Mouse (Mus musculus) liver, adult 2 months (tissue): ENCODE data around the gene Slc32a1.

ENCODE experiments used
- CTCF ChIP-seq: fragments of 200-500 bp; IDR thresholded peaks from 2 replicates; pipeline ENCODE4 v1.5.1; 2011; ENCODE audit warnings: low read depth, low read length, control low read depth
- POLR2A ChIP-seq: fragments of 200-500 bp; IDR thresholded peaks from 2 replicates; pipeline ENCODE4 v1.6.1; 2011; ENCODE audit warnings: low read length, control low read depth; ENCODE audit not compliant: insufficient read depth; ENCODE audit errors: extremely low read depth

DNA sequence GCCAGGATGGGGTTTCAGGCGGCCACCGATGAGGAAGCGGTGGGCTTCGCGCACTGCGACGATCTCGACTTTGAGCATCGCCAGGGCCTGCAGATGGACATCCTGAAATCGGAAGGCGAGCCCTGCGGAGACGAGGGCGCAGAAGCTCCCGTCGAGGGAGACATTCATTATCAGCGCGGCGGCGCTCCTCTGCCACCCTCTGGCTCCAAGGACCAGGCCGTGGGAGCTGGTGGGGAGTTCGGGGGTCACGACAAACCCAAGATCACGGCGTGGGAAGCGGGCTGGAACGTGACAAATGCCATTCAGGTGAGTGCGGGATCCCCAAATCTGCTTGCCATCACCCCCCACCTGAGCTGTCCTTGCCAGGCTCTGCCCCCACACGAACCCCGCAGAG, 756 bp downstream of the Slc32a1 start:
- no peak for TF ChIP-seq POLR2A
- TF ChIP-seq CTCF: no peak
